Mouse (Mus musculus): ENCODE data around the gene Slco2a1.

GRCm38 (mm10) chr9:103114326-103114725 is 125.8 kb downstream of the Slco2a1 start:
- TF ChIP-seq POLR2A (IDR thresholded peaks at IDR 0.05; ENCODE audit: insufficient read depth, low read depth, low read length) = no peak
- TF ChIP-seq CTCF (IDR thresholded peaks at IDR 0.05; ENCODE audit: insufficient read depth, low read depth, low read length) = no peak
